Mouse (Mus musculus): ENCODE results near the gene Uvrag.

The Uvrag gene

GRCm38 (mm10) chr7:99140984-99141918 lies at the start of gene Uvrag:
Gene Uvrag (minus strand): TSS chr7:99141141.
- peak; percentile 99 for DNase-seq

- DNase-seq: no peak
These were observed 48.9 kb upstream of the Uvrag start for GRCm38 (mm10) chr7:99189885-99190284.

GRCm38 (mm10) chr7:99188630-99189029 lies 47.7 kb upstream of the Uvrag start:
- DNase-seq: no peak

- DNase-seq: no peak
These were observed 46.5 kb upstream of the Uvrag start for GRCm38 (mm10) chr7:99187451-99187850.

- no peak for DNase-seq
These were observed 44.5 kb upstream of the Uvrag start for GRCm38 (mm10) chr7:99185405-99185804.

- no peak for DNase-seq
These were observed 42.8 kb upstream of the Uvrag start for GRCm38 (mm10) chr7:99183751-99184150.

- DNase-seq: peak; percentile 91
These were observed 41.7 kb upstream of the Uvrag start, which contains the start of gene Dgat2 for GRCm38 (mm10) chr7:99182432-99183172. Gene Dgat2 (minus strand): TSS chr7:99182719.

GRCm38 (mm10) chr7:99181619-99182431 lies 40.9 kb upstream of the Uvrag start:
- DNase-seq: peak; percentile 25

- no peak for DNase-seq
These were observed 39.2 kb upstream of the Uvrag start for GRCm38 (mm10) chr7:99180162-99180561.

- no peak for DNase-seq
These were observed 38.3 kb upstream of the Uvrag start for GRCm38 (mm10) chr7:99179271-99179670.

GRCm38 (mm10) chr7:99177386-99177785 lies 36.4 kb upstream of the Uvrag start:
- DNase-seq: no peak

- DNase-seq: no peak
These were observed 34.7 kb upstream of the Uvrag start for GRCm38 (mm10) chr7:99175666-99176065.

- DNase-seq: no peak
These were observed 34.2 kb upstream of the Uvrag start for GRCm38 (mm10) chr7:99175118-99175517.

GRCm38 (mm10) chr7:99174006-99174405 lies 33.1 kb upstream of the Uvrag start:
- DNase-seq: no peak

GRCm38 (mm10) chr7:99172898-99173297 lies 32.0 kb upstream of the Uvrag start:
- peak; percentile 44 for DNase-seq

GRCm38 (mm10) chr7:99171730-99172463 lies 31.0 kb upstream of the Uvrag start:
- no peak for DNase-seq

GRCm38 (mm10) chr7:99170519-99170918 lies 29.6 kb upstream of the Uvrag start:
- DNase-seq: no peak

- no peak for DNase-seq
These were observed 28.9 kb upstream of the Uvrag start for GRCm38 (mm10) chr7:99169717-99170403.

- DNase-seq: no peak
These were observed 27.8 kb upstream of the Uvrag start for GRCm38 (mm10) chr7:99168756-99169155.

GRCm38 (mm10) chr7:99167939-99168338 lies 27.0 kb upstream of the Uvrag start:
- peak; percentile 34 for DNase-seq

GRCm38 (mm10) chr7:99166159-99166558 lies 25.2 kb upstream of the Uvrag start:
- no peak for DNase-seq

All from lung, postnatal 10 days (tissue).